Mouse (Mus musculus): Measurements from ENCODE around the gene Pla2g2c. TPM values are rescaled to one million over a fixed set of nuclear protein-coding genes. Genes with fewer than 3 reads are reported as not detected.

Pla2g2c gene
- polyA plus RNA-seq, 1 experiment from 2014 or later = not detected

- no peak overlapping the region for H3K9ac ChIP-seq (ENCODE audit: low read length)
- H3K27me3 ChIP-seq (ENCODE audit: control insufficient read depth, insufficient read depth, low read length) = peaks cover 14% of the 10 kb centered on the region
- no peak overlapping the region for H3K4me2 ChIP-seq (ENCODE audit: low read depth, low read length)
- no peaks in the 10 kb centered on the region for H3K36me3 ChIP-seq (ENCODE audit: control insufficient read depth, insufficient read depth)
- H3K9me3 ChIP-seq (replicated peaks; ENCODE audit: control insufficient read depth, low read length) = no peaks in the 10 kb centered on the region; the same call in 1 of the 2 replicates
- H3K4me3 ChIP-seq (ENCODE audit: low read length) = no peak overlapping the region
- WGBS = 46% methylated on average over 8 of the region's 8 CpGs
- ATAC-seq (replicated peaks; ENCODE audit: extremely low read depth, insufficient read depth, low FRiP score) = no peak; the same call in 1 of the 2 replicates
- H3K27ac ChIP-seq (ENCODE audit: low read length) = no peak overlapping the region
- no peaks in the 10 kb centered on the region for H3K4me1 ChIP-seq (ENCODE audit: control insufficient read depth, insufficient read depth, low read length)
These were observed 23.9 kb downstream of the Pla2g2c start for GRCm38 (mm10) chr4:138748369-138749072.

- no peak overlapping the region for H3K9ac ChIP-seq (ENCODE audit: low read length)
- H3K36me3 ChIP-seq (ENCODE audit: control insufficient read depth, insufficient read depth) = no peaks in the 10 kb centered on the region
- no peaks in the 10 kb centered on the region for H3K4me1 ChIP-seq (ENCODE audit: control insufficient read depth, insufficient read depth, low read length)
- WGBS = 89% methylated on average over 6 of the region's 6 CpGs
- no peaks in the 10 kb centered on the region; the same call in 1 of the 2 replicates for H3K9me3 ChIP-seq (replicated peaks; ENCODE audit: control insufficient read depth, low read length)
- no peak overlapping the region for H3K4me2 ChIP-seq (ENCODE audit: low read depth, low read length)
- ATAC-seq (replicated peaks; ENCODE audit: extremely low read depth, insufficient read depth, low FRiP score) = no peak
- H3K27me3 ChIP-seq (ENCODE audit: control insufficient read depth, insufficient read depth, low read length) = peaks cover 7% of the 10 kb centered on the region
- H3K4me3 ChIP-seq (ENCODE audit: low read length) = no peak overlapping the region
- no peak overlapping the region for H3K27ac ChIP-seq (ENCODE audit: low read length)
These were observed 28.0 kb downstream of the Pla2g2c start for GRCm38 (mm10) chr4:138752603-138753002.

GRCm38 (mm10) chr4:138753608-138754007 lies 29.0 kb downstream of the Pla2g2c start:
- 87% methylated on average over 3 of the region's 3 CpGs for WGBS
- Histone ChIP-seq H3K27ac (ENCODE audit: low read length) (no peak overlapping the region), H3K27me3 (ENCODE audit: control insufficient read depth, insufficient read depth, low read length) (no peaks in the 10 kb centered on the region), H3K9ac (ENCODE audit: low read length) (no peak overlapping the region), H3K36me3 (ENCODE audit: control insufficient read depth, insufficient read depth) (no peaks in the 10 kb centered on the region), H3K4me1 (ENCODE audit: control insufficient read depth, insufficient read depth, low read length) (no peaks in the 10 kb centered on the region), H3K4me3 (ENCODE audit: low read length) (no peak overlapping the region), H3K4me2 (ENCODE audit: low read depth, low read length) (no peak overlapping the region), H3K9me3 (replicated peaks; ENCODE audit: control insufficient read depth, low read length) (no peaks in the 10 kb centered on the region; the same call in 1 of the 2 replicates)
- ATAC-seq (replicated peaks; ENCODE audit: extremely low read depth, insufficient read depth, low FRiP score) = no peak

GRCm38 (mm10) chr4:138754432-138754831 lies 29.8 kb downstream of the Pla2g2c start:
- Histone ChIP-seq H3K9me3 (replicated peaks; ENCODE audit: control insufficient read depth, low read length) (no peaks in the 10 kb centered on the region; the same call in 1 of the 2 replicates), H3K27ac (ENCODE audit: low read length) (no peak overlapping the region), H3K4me2 (ENCODE audit: low read depth, low read length) (no peak overlapping the region), H3K9ac (ENCODE audit: low read length) (no peak overlapping the region), H3K36me3 (ENCODE audit: control insufficient read depth, insufficient read depth) (no peaks in the 10 kb centered on the region), H3K4me1 (ENCODE audit: control insufficient read depth, insufficient read depth, low read length) (no peaks in the 10 kb centered on the region), H3K27me3 (ENCODE audit: control insufficient read depth, insufficient read depth, low read length) (peaks cover 3% of the 10 kb centered on the region; the same call in 1 of the 2 replicates), H3K4me3 (ENCODE audit: low read length) (no peak overlapping the region)
- 40% methylated on average over 9 of the region's 9 CpGs for WGBS
- no peak for ATAC-seq (replicated peaks; ENCODE audit: extremely low read depth, insufficient read depth, low FRiP score)

GRCm38 (mm10) chr4:138755439-138755838 lies 30.8 kb downstream of the Pla2g2c start:
- 57% methylated on average over 4 of the region's 4 CpGs for WGBS
- Histone ChIP-seq H3K36me3 (ENCODE audit: control insufficient read depth, insufficient read depth) (no peaks in the 10 kb centered on the region), H3K4me2 (ENCODE audit: low read depth, low read length) (no peak overlapping the region), H3K4me3 (ENCODE audit: low read length) (no peak overlapping the region), H3K9me3 (replicated peaks; ENCODE audit: control insufficient read depth, low read length) (no peaks in the 10 kb centered on the region; the same call in 1 of the 2 replicates), H3K9ac (ENCODE audit: low read length) (no peak overlapping the region), H3K27ac (ENCODE audit: low read length) (no peak overlapping the region), H3K4me1 (ENCODE audit: control insufficient read depth, insufficient read depth, low read length) (no peaks in the 10 kb centered on the region), H3K27me3 (ENCODE audit: control insufficient read depth, insufficient read depth, low read length) (peaks cover 3% of the 10 kb centered on the region)
- no peak for ATAC-seq (replicated peaks; ENCODE audit: extremely low read depth, insufficient read depth, low FRiP score)

- no peaks in the 10 kb centered on the region; the same call in 1 of the 2 replicates for H3K9me3 ChIP-seq (replicated peaks; ENCODE audit: control insufficient read depth, low read length)
- no peak overlapping the region for H3K4me3 ChIP-seq (ENCODE audit: low read length)
- no peak overlapping the region for H3K4me2 ChIP-seq (ENCODE audit: low read depth, low read length)
- no peaks in the 10 kb centered on the region for H3K36me3 ChIP-seq (ENCODE audit: control insufficient read depth, insufficient read depth)
- no peak for ATAC-seq (replicated peaks; ENCODE audit: extremely low read depth, insufficient read depth, low FRiP score)
- H3K9ac ChIP-seq (ENCODE audit: low read length) = no peak overlapping the region
- no peak overlapping the region for H3K27ac ChIP-seq (ENCODE audit: low read length)
- 78% methylated on average over 11 of the region's 11 CpGs for WGBS
- no peaks in the 10 kb centered on the region for H3K4me1 ChIP-seq (ENCODE audit: control insufficient read depth, insufficient read depth, low read length)
- peaks cover 3% of the 10 kb centered on the region for H3K27me3 ChIP-seq (ENCODE audit: control insufficient read depth, insufficient read depth, low read length)
These were observed 31.4 kb downstream of the Pla2g2c start for GRCm38 (mm10) chr4:138755983-138756382.

GRCm38 (mm10) chr4:138757416-138757815 lies 32.8 kb downstream of the Pla2g2c start, which contains the start of gene Pla2g2f:
Pla2g2f (minus strand) TSS chr4:138757626.
- 84% methylated on average over 8 of the region's 8 CpGs for WGBS
- Histone ChIP-seq H3K9ac (ENCODE audit: low read length) (no peak within 1 kb of the TSS), H3K4me2 (ENCODE audit: low read depth, low read length) (no peak within 1 kb of the TSS), H3K36me3 (ENCODE audit: control insufficient read depth, insufficient read depth) (no peaks in the 10 kb centered on the region), H3K4me3 (ENCODE audit: low read length) (no peak within 1 kb of the TSS), H3K4me1 (ENCODE audit: control insufficient read depth, insufficient read depth, low read length) (no peaks in the 10 kb centered on the region), H3K9me3 (replicated peaks; ENCODE audit: control insufficient read depth, low read length) (no peaks in the 10 kb centered on the region; the same call in 1 of the 2 replicates), H3K27me3 (ENCODE audit: control insufficient read depth, insufficient read depth, low read length) (peaks cover 3% of the 10 kb centered on the region), H3K27ac (ENCODE audit: low read length) (no peak within 1 kb of the TSS)
- no peak for ATAC-seq (replicated peaks; ENCODE audit: extremely low read depth, insufficient read depth, low FRiP score)

- no peak for ATAC-seq (replicated peaks; ENCODE audit: extremely low read depth, insufficient read depth, low FRiP score)
- 65% methylated on average over 9 of the region's 9 CpGs for WGBS
These were observed 37.7 kb downstream of the Pla2g2c start for GRCm38 (mm10) chr4:138762266-138762665.

GRCm38 (mm10) chr4:138771970-138772369 lies 47.4 kb downstream of the Pla2g2c start:
- Histone ChIP-seq H3K27ac (ENCODE audit: low read length) (no peak overlapping the region), H3K36me3 (ENCODE audit: control insufficient read depth, insufficient read depth) (no peaks in the 10 kb centered on the region), H3K9ac (ENCODE audit: low read length) (no peak overlapping the region), H3K9me3 (replicated peaks; ENCODE audit: control insufficient read depth, low read length) (no peaks in the 10 kb centered on the region), H3K4me2 (ENCODE audit: low read depth, low read length) (no peak overlapping the region), H3K4me1 (ENCODE audit: control insufficient read depth, insufficient read depth, low read length) (no peaks in the 10 kb centered on the region), H3K4me3 (ENCODE audit: low read length) (no peak overlapping the region), H3K27me3 (ENCODE audit: control insufficient read depth, insufficient read depth, low read length) (peaks cover 8% of the 10 kb centered on the region)
- 74% methylated on average over 10 of the region's 10 CpGs for WGBS
- ATAC-seq (replicated peaks; ENCODE audit: extremely low read depth, insufficient read depth, low FRiP score) = no peak

More at GRCm38 (mm10) chr4:138762266-138762665, 37.7 kb downstream of the Pla2g2c start:
- H3K27ac ChIP-seq (ENCODE audit: low read length) = no peak overlapping the region
- H3K9me3 ChIP-seq (replicated peaks; ENCODE audit: control insufficient read depth, low read length) = no peaks in the 10 kb centered on the region
- no peak overlapping the region for H3K9ac ChIP-seq (ENCODE audit: low read length)
- no peaks in the 10 kb centered on the region for H3K4me1 ChIP-seq (ENCODE audit: control insufficient read depth, insufficient read depth, low read length)
- H3K36me3 ChIP-seq (ENCODE audit: control insufficient read depth, insufficient read depth) = no peaks in the 10 kb centered on the region
- no peak overlapping the region for H3K4me2 ChIP-seq (ENCODE audit: low read depth, low read length)
- no peak overlapping the region for H3K4me3 ChIP-seq (ENCODE audit: low read length)
- H3K27me3 ChIP-seq (ENCODE audit: control insufficient read depth, insufficient read depth, low read length) = peaks cover 5% of the 10 kb centered on the region

Measured in heart, embryonic 16.5 days (tissue).